Mouse (Mus musculus): ENCODE data around the gene Ascc3.

Gene Ascc3

GRCm38 (mm10) chr10:50763457-50764310 lies 171.2 kb downstream of the Ascc3 start:
- DNase-seq (ENCODE audit: low spot score in 2 of 2): no peak

- DNase-seq (ENCODE audit: low spot score in 2 of 2): no peak
These were observed 180.3 kb downstream of the Ascc3 start for GRCm38 (mm10) chr10:50772811-50773210.

GRCm38 (mm10) chr10:50773846-50774245 lies 181.4 kb downstream of the Ascc3 start:
- DNase-seq (ENCODE audit: low spot score in 2 of 2): no peak

- DNase-seq (ENCODE audit: low spot score in 2 of 2): no peak
These were observed 200.4 kb downstream of the Ascc3 start for GRCm38 (mm10) chr10:50792840-50793239.

- no peak for DNase-seq (ENCODE audit: low spot score in 2 of 2)
These were observed 209.1 kb downstream of the Ascc3 start for GRCm38 (mm10) chr10:50801594-50801993.

GRCm38 (mm10) chr10:50802380-50802779 lies 209.9 kb downstream of the Ascc3 start:
- no peak for DNase-seq (ENCODE audit: low spot score in 2 of 2)

- DNase-seq (ENCODE audit: low spot score in 2 of 2): no peak
These were observed 213.7 kb downstream of the Ascc3 start for GRCm38 (mm10) chr10:50806166-50806565.

GRCm38 (mm10) chr10:50822363-50822762 lies 229.9 kb downstream of the Ascc3 start:
- no peak for DNase-seq (ENCODE audit: low spot score in 2 of 2)

- no peak for DNase-seq (ENCODE audit: low spot score in 2 of 2)
These were observed 234.4 kb downstream of the Ascc3 start for GRCm38 (mm10) chr10:50826829-50827228.

- no peak for DNase-seq (ENCODE audit: low spot score in 2 of 2)
These were observed 242.1 kb downstream of the Ascc3 start for GRCm38 (mm10) chr10:50834533-50834932.

- DNase-seq (ENCODE audit: low spot score in 2 of 2): no peak
These were observed 250.9 kb downstream of the Ascc3 start for GRCm38 (mm10) chr10:50843363-50843762.

- DNase-seq (ENCODE audit: low spot score in 2 of 2): no peak
These were observed 275.7 kb downstream of the Ascc3 start for GRCm38 (mm10) chr10:50868202-50868601.

- DNase-seq (ENCODE audit: low spot score in 2 of 2): no peak
These were observed 284.5 kb downstream of the Ascc3 start for GRCm38 (mm10) chr10:50876952-50877351.

- no peak for DNase-seq (ENCODE audit: low spot score in 2 of 2)
These were observed 289.1 kb downstream of the Ascc3 start for GRCm38 (mm10) chr10:50881476-50882069.

- DNase-seq (ENCODE audit: low spot score in 2 of 2): no peak
These were observed 289.9 kb downstream of the Ascc3 start for GRCm38 (mm10) chr10:50882366-50882765.

GRCm38 (mm10) chr10:50886305-50886704 lies 293.8 kb downstream of the Ascc3 start:
- DNase-seq (ENCODE audit: low spot score in 2 of 2): no peak

- no peak for DNase-seq (ENCODE audit: low spot score in 2 of 2)
These were observed 298.2 kb downstream of the Ascc3 start for GRCm38 (mm10) chr10:50890621-50891020.

GRCm38 (mm10) chr10:50891876-50892711 lies 299.6 kb downstream of the Ascc3 start:
- no peak for DNase-seq (ENCODE audit: low spot score in 2 of 2)

GRCm38 (mm10) chr10:50892751-50893320 lies 300.4 kb downstream of the Ascc3 start:
- no peak for DNase-seq (ENCODE audit: low spot score in 2 of 2)

GRCm38 (mm10) chr10:50893546-50893945 lies 301.1 kb downstream of the Ascc3 start:
- no peak for DNase-seq (ENCODE audit: low spot score in 2 of 2)

- DNase-seq (ENCODE audit: low spot score in 2 of 2): no peak
These were observed 301.9 kb downstream of the Ascc3 start, which contains the start of gene Sim1 for GRCm38 (mm10) chr10:50894170-50894991. TSS of gene Sim1 (plus strand) at chr10:50894754.

All from right cerebral cortex, adult 2 months (tissue).